Mouse (Mus musculus) C2C12 (cell line): ENCODE measurements around the gene Dnajc22. TPM values are rescaled to one million over a fixed set of nuclear protein-coding genes. Genes with fewer than 3 reads are reported as not detected.

Experiments
- H3K27me3 ChIP-seq: one replicate; pipeline ENCODE4 v1.6.1; 2011; ENCODE audit not compliant: control insufficient read depth, insufficient read depth, insufficient read length
- H3K36me3 ChIP-seq: one replicate; pipeline ENCODE4 v1.6.1; 2011; ENCODE audit not compliant: control insufficient read depth, insufficient read depth
- H3K4me3 ChIP-seq: one replicate; pipeline ENCODE4 v1.5.1; 2011; ENCODE audit warnings: mild to moderate bottlenecking, control low read depth; ENCODE audit not compliant: poor library complexity, insufficient read depth, severe bottlenecking
- H3K79me2 ChIP-seq: one replicate; pipeline ENCODE4 v1.6.1; 2011; ENCODE audit not compliant: control insufficient read depth, insufficient read depth
- H3K79me3 ChIP-seq: one replicate; pipeline ENCODE4 v1.6.1; 2011; ENCODE audit warnings: low read depth, control low read depth
- H3ac ChIP-seq: one replicate; pipeline ENCODE3; 2011; ENCODE audit warnings: low read depth; ENCODE audit not compliant: control insufficient read depth, insufficient read length
- CEBPB ChIP-seq: IDR thresholded peaks from one replicate; pipeline ENCODE4 v1.6.1; 2011; ENCODE audit warnings: low read depth, mild to moderate bottlenecking, control low read depth, moderate library complexity
- CTCF ChIP-seq: IDR thresholded peaks from one replicate; pipeline ENCODE4 v1.5.1; 2011; ENCODE audit not compliant: control insufficient read depth, insufficient read depth, insufficient read length
- FOSL1 ChIP-seq: IDR thresholded peaks from one replicate; pipeline ENCODE4 v1.8.0; 2011; ENCODE audit warnings: mild to moderate bottlenecking, low read length; ENCODE audit not compliant: poor library complexity, insufficient read depth, severe bottlenecking
- MAX ChIP-seq: IDR thresholded peaks from one replicate; pipeline ENCODE4 v1.6.1; 2011; ENCODE audit warnings: mild to moderate bottlenecking, control low read depth
- MYOD1 ChIP-seq: IDR thresholded peaks from one replicate; pipeline ENCODE4 v1.6.1; 2011; ENCODE audit warnings: low read depth; ENCODE audit not compliant: control insufficient read depth, insufficient read length
- MYOG ChIP-seq: IDR thresholded peaks from one replicate; pipeline ENCODE4 v1.6.1; 2011; ENCODE audit not compliant: control insufficient read depth, insufficient read length; ENCODE audit errors: extremely low read depth
- USF1 ChIP-seq: IDR thresholded peaks from one replicate; pipeline ENCODE4 v1.6.1; 2011; ENCODE audit warnings: low read depth, mild to moderate bottlenecking, control low read depth, moderate library complexity
- polyA plus RNA-seq: library from polyadenylated mRNA; unstranded; fragments of >200 nt; fragmentation: generic; extraction: Trizol; gene quantifications from one replicate; pipeline ENCODE4 v1.2.1, GENCODE M21; 2012; ENCODE audit warnings: missing spikeins

The Dnajc22 gene
- polyA plus RNA-seq, 1 experiment = 0.74 TPM

GRCm38 (mm10) chr15:99129441-99129840, 36.5 kb downstream of the Dnajc22 start:
- H3K79me2 ChIP-seq = peaks cover 77% of the 10 kb centered on the region
- TF ChIP-seq CTCF = no peak
- TF ChIP-seq CEBPB = no peak
- TF ChIP-seq FOSL1 = no peak
- TF ChIP-seq MYOD1 = no peak
- no peak for TF ChIP-seq USF1
- peaks cover 18% of the 10 kb centered on the region for H3K79me3 ChIP-seq
- H3K4me3 ChIP-seq = no peak overlapping the region
- no peaks in the 10 kb centered on the region for H3K27me3 ChIP-seq
- no peak overlapping the region for H3ac ChIP-seq
- peaks cover 7% of the 10 kb centered on the region for H3K36me3 ChIP-seq

DNA sequence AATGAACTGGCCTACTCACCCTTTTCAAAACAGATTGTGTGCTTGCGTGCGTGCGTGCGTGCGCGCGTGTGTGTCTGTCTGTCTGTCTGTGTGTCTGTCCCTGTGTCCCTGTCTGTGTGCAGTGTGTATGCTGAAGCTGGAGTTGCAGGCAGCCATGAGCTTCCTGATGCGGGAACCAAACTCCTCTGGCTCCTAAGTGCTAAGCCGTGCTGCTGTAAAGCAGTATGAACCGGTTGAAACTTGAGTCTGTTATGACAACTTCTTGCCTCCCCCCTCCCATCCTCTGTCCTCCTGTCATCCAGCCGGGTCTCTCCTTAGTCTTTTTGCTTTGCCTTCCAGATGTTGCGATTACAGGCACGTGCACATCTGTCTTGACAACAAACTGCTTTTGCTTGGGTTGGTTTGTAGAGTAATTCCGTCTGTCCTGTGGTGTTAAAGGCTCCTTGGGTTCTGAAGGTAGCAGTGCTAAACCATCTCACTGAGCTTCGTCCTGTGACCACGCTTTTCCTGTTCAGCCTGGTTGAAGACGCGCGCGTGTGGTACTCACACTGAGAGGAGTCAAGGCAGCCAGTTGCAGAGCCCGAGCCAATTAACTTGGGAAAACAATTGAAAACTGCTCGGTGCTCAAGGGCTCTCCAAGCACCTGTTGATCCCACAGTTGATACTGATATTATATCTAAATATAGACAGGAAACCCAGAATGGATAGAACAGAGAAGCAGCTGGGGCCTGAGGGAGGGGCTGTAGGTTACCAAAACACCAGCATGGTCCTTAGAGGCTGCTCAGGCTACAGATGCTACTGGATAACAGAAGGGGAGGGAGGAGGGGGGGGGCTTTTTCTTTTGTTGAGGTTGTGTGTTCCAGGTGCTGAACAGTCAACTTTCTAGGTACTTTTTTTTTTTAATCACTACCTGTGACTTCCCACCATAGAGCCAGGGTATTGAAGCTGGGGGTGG, 37.3 kb downstream of the Dnajc22 start:
- Histone ChIP-seq H3K27me3 (no peaks in the 10 kb centered on the region), H3K79me2 (peaks cover 85% of the 10 kb centered on the region), H3ac (no peak overlapping the region), H3K4me3 (no peak overlapping the region), H3K79me3 (peaks cover 18% of the 10 kb centered on the region), H3K36me3 (peaks cover 7% of the 10 kb centered on the region)
- TF ChIP-seq MAX (no peak), CTCF (no peak), USF1 (no peak), CEBPB (no peak), MYOG (no peak), MYOD1 (no peak), FOSL1 (no peak)

- Histone ChIP-seq H3K36me3 (peaks cover 8% of the 10 kb centered on the region), H3ac (no peak overlapping the region), H3K27me3 (no peaks in the 10 kb centered on the region), H3K4me3 (no peak overlapping the region), H3K79me2 (peaks cover 79% of the 10 kb centered on the region), H3K79me3 (peaks cover 19% of the 10 kb centered on the region)
- TF ChIP-seq CTCF (no peak), FOSL1 (no peak), MYOD1 (no peak), USF1 (no peak), MYOG (no peak), MAX (no peak), CEBPB (no peak)
Observed at GRCm38 (mm10) chr15:99138389-99138788, 45.4 kb downstream of the Dnajc22 start.

- H3K36me3 ChIP-seq = peaks cover 8% of the 10 kb centered on the region
- no peaks in the 10 kb centered on the region for H3K27me3 ChIP-seq
- no peak overlapping the region for H3ac ChIP-seq
- H3K79me3 ChIP-seq = peaks cover 19% of the 10 kb centered on the region
- H3K79me2 ChIP-seq = peaks cover 75% of the 10 kb centered on the region
- no peak overlapping the region for H3K4me3 ChIP-seq
- TF ChIP-seq CTCF = peak; percentile 21
- no peak for TF ChIP-seq MYOD1
- TF ChIP-seq USF1 = no peak
Observed at GRCm38 (mm10) chr15:99139669-99140068, 46.7 kb downstream of the Dnajc22 start.

DNA sequence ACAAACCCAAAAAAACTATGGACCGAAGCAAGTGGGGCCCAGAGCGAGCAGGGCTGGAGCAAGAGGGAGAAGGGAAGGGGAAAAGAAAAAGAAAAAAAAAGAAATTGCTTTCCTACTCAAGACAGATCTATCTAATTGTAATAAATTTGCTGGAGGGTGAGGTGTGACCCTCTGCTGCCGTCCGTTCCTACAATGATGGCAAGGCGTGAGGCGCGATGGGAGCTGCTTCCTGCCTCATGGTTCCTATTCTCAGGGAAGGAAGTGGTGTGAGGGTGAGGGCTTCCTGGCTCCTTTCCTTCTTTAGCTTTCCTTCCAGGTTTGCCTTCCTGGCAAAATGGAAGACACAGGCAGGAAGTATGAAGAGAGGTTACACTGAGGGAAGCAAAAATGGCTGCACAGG, 57.5 kb downstream of the Dnajc22 start:
- TF ChIP-seq CTCF (no peak), FOSL1 (no peak), MYOG (no peak), MYOD1 (no peak), CEBPB (no peak), MAX (no peak), USF1 (no peak)
- H3ac ChIP-seq = no peak overlapping the region
- H3K36me3 ChIP-seq = peaks cover 30% of the 10 kb centered on the region
- no peak overlapping the region for H3K4me3 ChIP-seq
- H3K79me3 ChIP-seq = no peaks in the 10 kb centered on the region
- no peaks in the 10 kb centered on the region for H3K27me3 ChIP-seq
- no peaks in the 10 kb centered on the region for H3K79me2 ChIP-seq

- no peaks in the 10 kb centered on the region for H3K79me2 ChIP-seq
- H3ac ChIP-seq = no peak overlapping the region
- no peak overlapping the region for H3K4me3 ChIP-seq
- peaks cover 22% of the 10 kb centered on the region for H3K36me3 ChIP-seq
- TF ChIP-seq MYOD1 (no peak), CTCF (no peak), USF1 (no peak), CEBPB (no peak), MAX (no peak), MYOG (no peak), FOSL1 (no peak)
- H3K79me3 ChIP-seq = no peaks in the 10 kb centered on the region
- no peaks in the 10 kb centered on the region for H3K27me3 ChIP-seq
Observed at GRCm38 (mm10) chr15:99151324-99151723, 58.4 kb downstream of the Dnajc22 start.
